Mouse (Mus musculus): ENCODE data around the gene Wasf1. TPM values are rescaled to one million over a fixed set of nuclear protein-coding genes. Genes with fewer than 3 reads are reported as not detected.

Gene Wasf1
- polyA plus RNA-seq (2012; ENCODE audit: insufficient read depth, insufficient read length, low replicate concordance, missing spikeins): not detected in 2 replicates

- peak within 1 kb of the TSS; percentile 96 for H3K4me3 ChIP-seq (ENCODE audit: insufficient read depth, low read depth, low read length)
- TF ChIP-seq POLR2A (IDR thresholded peaks at IDR 0.05; ENCODE audit: insufficient read depth, low read depth, low read length): peak; percentile 47; the same call in 1 of the 2 replicates
- TF ChIP-seq CTCF (IDR thresholded peaks at IDR 0.05; ENCODE audit: insufficient read depth, low read depth, low read length): no peak
- under 1% methylated on average over 44 of the region's 44 CpGs for WGBS
- H3K4me1 ChIP-seq (ENCODE audit: control insufficient read depth, insufficient read depth, low read length): peaks cover 6% of the 10 kb centered on the region
- peak within 1 kb of the TSS; percentile 100 for H3K27ac ChIP-seq (ENCODE audit: insufficient read depth, low read depth, low read length)
Measured at GRCm38 (mm10) chr10:40882831-40883643, at the start of gene Wasf1, which contains the start of gene Cdc40. Wasf1 (plus strand) TSS chr10:40883475. Cdc40 (minus strand) TSS chr10:40883311.

GRCm38 (mm10) chr10:40840086-40840485, 43.2 kb upstream of the Wasf1 start:
- Histone ChIP-seq H3K27ac (ENCODE audit: insufficient read depth, low read depth, low read length) (no peak overlapping the region), H3K4me1 (ENCODE audit: control insufficient read depth, insufficient read depth, low read length) (peaks cover 20% of the 10 kb centered on the region), H3K4me3 (ENCODE audit: insufficient read depth, low read depth, low read length) (no peak overlapping the region)
- 64% methylated on average over 5 of the region's 5 CpGs for WGBS
- TF ChIP-seq POLR2A (IDR thresholded peaks at IDR 0.05; ENCODE audit: insufficient read depth, low read depth, low read length): no peak
- no peak for TF ChIP-seq CTCF (IDR thresholded peaks at IDR 0.05; ENCODE audit: insufficient read depth, low read depth, low read length)

DNA sequence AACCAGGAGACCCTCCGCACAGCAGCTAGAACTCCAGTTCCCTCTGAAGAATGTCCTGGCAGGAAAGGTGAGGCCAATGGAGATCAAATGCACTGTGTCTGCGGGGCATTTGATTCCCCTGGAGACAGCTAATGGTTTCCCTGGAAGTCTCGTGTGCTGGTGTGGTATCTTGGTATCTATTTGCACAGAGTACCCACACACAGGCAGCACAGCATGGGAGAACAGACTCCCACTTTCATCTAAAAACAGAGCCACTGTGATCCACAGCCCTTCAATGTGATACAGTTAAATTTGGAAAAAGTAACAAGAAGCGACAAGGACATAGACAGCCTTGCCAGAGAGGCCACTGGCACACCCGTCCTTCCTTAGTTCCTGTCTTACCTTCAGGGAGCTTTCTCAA, 39.4 kb upstream of the Wasf1 start:
- H3K27ac ChIP-seq (ENCODE audit: insufficient read depth, low read depth, low read length): no peak overlapping the region
- TF ChIP-seq CTCF (IDR thresholded peaks at IDR 0.05; ENCODE audit: insufficient read depth, low read depth, low read length): no peak
- TF ChIP-seq POLR2A (IDR thresholded peaks at IDR 0.05; ENCODE audit: insufficient read depth, low read depth, low read length): no peak
- H3K4me3 ChIP-seq (ENCODE audit: insufficient read depth, low read depth, low read length): no peak overlapping the region
- 51% methylated on average over 5 of the region's 5 CpGs for WGBS
- H3K4me1 ChIP-seq (ENCODE audit: control insufficient read depth, insufficient read depth, low read length): peaks cover 17% of the 10 kb centered on the region

GRCm38 (mm10) chr10:40844546-40844945, 38.7 kb upstream of the Wasf1 start:
- Histone ChIP-seq H3K4me3 (ENCODE audit: insufficient read depth, low read depth, low read length) (no peak overlapping the region), H3K4me1 (ENCODE audit: control insufficient read depth, insufficient read depth, low read length) (peaks cover 17% of the 10 kb centered on the region), H3K27ac (ENCODE audit: insufficient read depth, low read depth, low read length) (no peak overlapping the region; the same call in 1 of the 2 replicates)
- no peak for TF ChIP-seq CTCF (IDR thresholded peaks at IDR 0.05; ENCODE audit: insufficient read depth, low read depth, low read length)
- no peak for TF ChIP-seq POLR2A (IDR thresholded peaks at IDR 0.05; ENCODE audit: insufficient read depth, low read depth, low read length)
- 34% methylated on average over 10 of the region's 10 CpGs for WGBS

DNA sequence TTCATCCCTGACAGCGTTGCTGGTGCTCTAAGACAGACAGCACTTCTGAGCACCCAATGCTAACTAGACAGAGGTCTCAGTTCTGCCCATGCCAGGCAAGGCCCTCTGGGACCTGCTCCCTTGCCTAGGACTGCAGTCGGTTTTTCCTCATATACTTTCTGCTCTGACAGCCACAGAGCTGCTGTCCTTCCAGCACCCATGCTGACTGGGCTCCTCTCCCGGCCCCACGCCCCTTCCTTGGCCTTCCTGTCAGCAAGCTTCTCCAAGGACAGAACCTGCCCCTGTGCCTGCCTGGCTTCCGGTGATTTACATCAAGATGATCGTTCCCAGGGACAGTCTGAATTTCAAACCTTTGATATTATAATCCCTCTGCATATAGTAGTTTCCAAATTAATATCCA, 37.6 kb upstream of the Wasf1 start:
- Histone ChIP-seq H3K27ac (ENCODE audit: insufficient read depth, low read depth, low read length) (no peak overlapping the region), H3K4me3 (ENCODE audit: insufficient read depth, low read depth, low read length) (no peak overlapping the region), H3K4me1 (ENCODE audit: control insufficient read depth, insufficient read depth, low read length) (peaks cover 16% of the 10 kb centered on the region)
- WGBS: 82% methylated on average over 6 of the region's 6 CpGs
- TF ChIP-seq POLR2A (IDR thresholded peaks at IDR 0.05; ENCODE audit: insufficient read depth, low read depth, low read length): no peak
- TF ChIP-seq CTCF (IDR thresholded peaks at IDR 0.05; ENCODE audit: insufficient read depth, low read depth, low read length): no peak

- Histone ChIP-seq H3K4me3 (ENCODE audit: insufficient read depth, low read depth, low read length) (no peak overlapping the region), H3K27ac (ENCODE audit: insufficient read depth, low read depth, low read length) (no peak overlapping the region), H3K4me1 (ENCODE audit: control insufficient read depth, insufficient read depth, low read length) (peaks cover 13% of the 10 kb centered on the region)
- TF ChIP-seq CTCF (IDR thresholded peaks at IDR 0.05; ENCODE audit: insufficient read depth, low read depth, low read length) (no peak), POLR2A (IDR thresholded peaks at IDR 0.05; ENCODE audit: insufficient read depth, low read depth, low read length) (no peak)
- 89% methylated on average over 10 of the region's 10 CpGs for WGBS
Measured at GRCm38 (mm10) chr10:40847176-40847874, 36.0 kb upstream of the Wasf1 start.

GRCm38 (mm10) chr10:40850644-40851043, 32.6 kb upstream of the Wasf1 start:
- no peak overlapping the region for H3K4me3 ChIP-seq (ENCODE audit: insufficient read depth, low read depth, low read length)
- TF ChIP-seq CTCF (IDR thresholded peaks at IDR 0.05; ENCODE audit: insufficient read depth, low read depth, low read length): no peak
- TF ChIP-seq POLR2A (IDR thresholded peaks at IDR 0.05; ENCODE audit: insufficient read depth, low read depth, low read length): no peak
- WGBS: 86% methylated on average over 2 of the region's 2 CpGs
- H3K27ac ChIP-seq (ENCODE audit: insufficient read depth, low read depth, low read length): no peak overlapping the region
- H3K4me1 ChIP-seq (ENCODE audit: control insufficient read depth, insufficient read depth, low read length): peaks cover 1% of the 10 kb centered on the region; the same call in 1 of the 2 replicates

DNA sequence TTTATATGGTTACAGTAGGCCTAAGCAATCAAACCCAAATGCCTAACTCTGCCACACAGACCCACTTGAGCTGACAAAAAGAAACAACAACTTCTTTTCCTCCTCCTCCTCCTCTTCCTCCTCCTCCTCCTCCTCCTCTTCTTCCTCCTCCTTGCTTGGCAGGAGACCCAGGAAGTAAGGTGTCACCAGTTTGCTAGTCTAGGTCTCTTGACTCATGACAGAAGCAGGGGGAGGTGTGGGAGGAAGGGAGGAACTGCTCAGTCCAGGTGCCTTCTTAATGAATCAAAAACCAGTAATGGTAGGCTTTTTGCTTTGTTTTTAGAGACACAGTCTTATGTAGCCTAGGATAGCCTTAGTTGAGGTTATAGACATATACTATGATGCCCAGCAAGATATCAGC, 32.1 kb upstream of the Wasf1 start:
- H3K4me1 ChIP-seq (ENCODE audit: control insufficient read depth, insufficient read depth, low read length): no peaks in the 10 kb centered on the region
- H3K27ac ChIP-seq (ENCODE audit: insufficient read depth, low read depth, low read length): no peak overlapping the region
- no peak overlapping the region for H3K4me3 ChIP-seq (ENCODE audit: insufficient read depth, low read depth, low read length)
- TF ChIP-seq CTCF (IDR thresholded peaks at IDR 0.05; ENCODE audit: insufficient read depth, low read depth, low read length): no peak

- TF ChIP-seq CTCF (IDR thresholded peaks at IDR 0.05; ENCODE audit: insufficient read depth, low read depth, low read length) (no peak), POLR2A (IDR thresholded peaks at IDR 0.05; ENCODE audit: insufficient read depth, low read depth, low read length) (no peak)
- no peak overlapping the region for H3K27ac ChIP-seq (ENCODE audit: insufficient read depth, low read depth, low read length)
- H3K4me1 ChIP-seq (ENCODE audit: control insufficient read depth, insufficient read depth, low read length): 0 out of 2 replicates have a peak, but pooled peaks cover 2% of the 10 kb centered on the region
- WGBS: 74% methylated on average over 2 of the region's 2 CpGs
- no peak overlapping the region for H3K4me3 ChIP-seq (ENCODE audit: insufficient read depth, low read depth, low read length)
Measured at GRCm38 (mm10) chr10:40855616-40856015, 27.7 kb upstream of the Wasf1 start.

Measured in olfactory bulb, adult 2 months (tissue).